Mouse (Mus musculus): ENCODE measurements around the gene Iqcb1. TPM values are rescaled to one million over a fixed set of nuclear protein-coding genes. Genes with fewer than 3 reads are reported as not detected.

Iqcb1 gene
- polyA plus RNA-seq, 2 experiments from 2014 or later, result 11.8 to 20.6 TPM

DNA sequence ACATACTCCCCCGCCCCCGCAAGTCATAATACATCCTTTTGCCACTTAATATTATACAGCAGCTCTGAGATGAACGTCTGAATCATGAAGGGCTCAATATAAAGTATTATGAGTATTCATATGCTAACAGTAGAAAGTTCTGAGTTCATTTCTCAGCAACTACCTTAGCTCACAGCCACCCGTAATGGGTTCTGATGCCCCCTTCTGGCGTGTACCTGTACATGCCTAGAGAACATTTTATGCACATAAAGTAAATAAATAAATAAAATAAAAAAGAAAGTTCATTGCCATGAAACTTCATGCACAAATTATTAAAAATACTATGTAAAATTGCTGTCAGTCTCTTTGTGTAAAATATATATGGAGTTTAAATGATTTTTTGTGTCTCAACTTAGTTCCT, 49.1 kb downstream of the Iqcb1 start:
- no peak for ATAC-seq

DNA sequence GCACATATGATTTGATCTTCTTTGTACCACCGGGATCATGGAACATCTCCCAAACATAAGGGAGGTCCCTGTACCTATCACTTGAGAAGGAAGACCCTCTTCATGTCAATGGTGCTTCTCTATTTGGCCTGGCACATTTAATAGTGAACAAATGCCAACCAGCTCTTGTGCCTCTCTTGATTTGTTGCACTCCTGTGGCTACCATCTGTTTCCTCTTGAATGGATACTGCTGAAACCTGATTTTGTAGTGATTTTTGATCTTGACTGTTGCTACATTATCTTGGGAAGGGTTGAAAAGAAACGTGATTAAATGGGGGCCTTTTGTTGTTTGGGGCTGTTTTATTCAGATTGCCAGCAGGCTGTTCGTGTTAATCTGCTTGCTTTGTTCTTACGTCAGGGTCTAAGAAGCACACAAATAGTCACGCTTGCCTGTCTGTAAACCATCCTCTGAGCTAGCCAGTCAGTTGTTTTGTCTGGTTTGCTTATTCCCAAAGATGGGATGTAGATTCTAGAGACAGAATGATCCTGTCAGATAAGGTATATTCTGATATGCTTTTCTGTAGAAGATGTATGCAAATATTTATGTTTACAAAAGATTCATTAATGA, 54.7 kb downstream of the Iqcb1 start:
- ATAC-seq, result no peak

DNA sequence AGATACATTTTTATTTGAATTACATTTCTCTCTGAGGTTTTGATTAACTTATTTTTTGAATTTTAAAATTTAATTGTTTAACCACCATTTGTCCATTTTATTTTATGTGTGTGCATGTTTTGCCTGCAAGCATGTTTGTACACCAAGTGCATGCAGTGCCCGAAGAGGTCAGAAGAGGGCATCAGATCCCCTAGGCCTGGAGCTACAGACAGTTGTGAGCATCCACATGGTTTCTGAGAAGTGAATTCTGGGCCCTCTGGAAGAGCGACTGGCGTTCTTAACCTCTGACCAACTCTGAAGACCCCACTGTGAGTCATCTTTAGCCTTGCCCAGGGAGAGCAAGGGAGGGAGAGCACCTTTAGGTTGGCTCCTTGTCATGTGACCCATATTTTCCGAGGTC, 56.7 kb downstream of the Iqcb1 start:
- ATAC-seq, result peak; percentile 69

DNA sequence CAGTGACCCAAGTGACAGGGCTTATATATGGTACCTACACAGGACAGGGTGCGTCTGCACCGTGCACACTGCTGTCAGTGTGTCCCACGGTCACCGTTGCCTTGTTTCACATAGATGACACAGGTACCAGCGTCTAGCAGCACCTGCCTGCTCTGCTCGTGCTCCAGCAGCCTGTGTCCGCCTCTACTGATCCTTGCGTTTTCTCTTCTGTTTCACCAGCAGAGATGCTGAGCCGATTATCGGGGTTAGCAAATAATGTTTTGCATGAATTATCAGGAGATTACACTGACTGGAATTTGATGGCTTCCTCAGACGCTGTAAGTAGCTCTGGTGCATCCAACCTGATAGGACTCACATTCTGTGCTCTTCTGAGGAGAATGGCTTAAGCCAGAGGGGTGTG, 57.7 kb downstream of the Iqcb1 start:
- no peak for ATAC-seq

DNA sequence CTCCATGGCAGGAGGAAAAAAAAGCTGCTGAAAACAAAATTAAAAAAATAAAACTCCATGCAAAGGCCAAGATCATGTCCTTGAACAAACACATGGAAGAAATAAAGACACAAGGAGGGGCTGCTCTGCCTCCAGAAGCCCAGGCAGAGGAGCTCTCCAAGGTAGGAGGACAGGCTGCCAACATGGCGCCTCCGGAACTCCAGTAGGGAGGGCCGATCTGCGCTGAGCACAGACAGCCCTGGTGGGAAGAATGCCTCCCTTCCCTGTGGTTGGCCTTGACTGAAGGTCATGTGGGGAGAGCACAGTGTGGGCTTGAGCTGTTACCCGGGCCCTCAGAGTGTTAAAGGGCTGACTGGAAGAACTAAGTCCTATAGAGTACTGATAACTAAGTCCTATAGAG, 59.4 kb downstream of the Iqcb1 start:
- ATAC-seq, result no peak

DNA sequence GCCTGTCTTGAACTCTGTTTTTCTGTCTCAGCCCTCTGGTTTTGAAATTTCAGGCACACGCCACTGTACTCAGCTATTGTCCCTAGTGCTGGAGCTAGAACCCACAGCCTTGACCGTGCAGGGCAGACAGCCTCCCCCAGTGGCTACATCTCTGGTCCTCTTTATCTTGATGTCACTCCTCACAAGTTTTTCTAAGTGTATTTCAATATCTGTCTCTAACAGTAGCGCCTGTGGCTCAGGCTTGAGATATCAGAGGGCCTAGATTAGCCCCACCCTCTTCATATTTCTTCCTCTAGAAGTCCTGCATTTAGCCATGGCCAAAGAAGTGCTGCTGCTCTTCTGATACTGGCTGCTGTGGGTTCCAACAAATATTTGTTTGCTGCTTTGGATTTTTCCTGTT, 62.4 kb downstream of the Iqcb1 start:
- ATAC-seq, result no peak

DNA sequence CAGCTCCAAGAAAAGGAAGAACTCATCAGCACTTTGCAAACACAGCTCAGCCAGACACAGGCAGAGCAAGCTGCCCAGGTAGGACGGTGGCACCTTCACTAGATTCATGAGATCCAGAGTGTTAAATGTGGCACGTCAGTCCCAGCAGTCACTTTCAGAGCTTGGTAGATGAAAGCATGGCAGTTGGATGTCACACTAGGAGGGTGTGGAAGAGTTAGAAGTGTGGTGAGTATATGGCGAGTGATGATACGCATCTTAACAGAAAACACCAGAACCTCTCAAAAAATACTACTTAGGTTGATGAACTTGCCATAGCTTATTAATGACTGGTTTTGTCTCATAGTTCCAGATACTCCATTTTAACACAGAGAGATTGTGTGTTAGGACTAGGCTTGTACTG, 63.2 kb downstream of the Iqcb1 start:
- ATAC-seq, result no peak

DNA sequence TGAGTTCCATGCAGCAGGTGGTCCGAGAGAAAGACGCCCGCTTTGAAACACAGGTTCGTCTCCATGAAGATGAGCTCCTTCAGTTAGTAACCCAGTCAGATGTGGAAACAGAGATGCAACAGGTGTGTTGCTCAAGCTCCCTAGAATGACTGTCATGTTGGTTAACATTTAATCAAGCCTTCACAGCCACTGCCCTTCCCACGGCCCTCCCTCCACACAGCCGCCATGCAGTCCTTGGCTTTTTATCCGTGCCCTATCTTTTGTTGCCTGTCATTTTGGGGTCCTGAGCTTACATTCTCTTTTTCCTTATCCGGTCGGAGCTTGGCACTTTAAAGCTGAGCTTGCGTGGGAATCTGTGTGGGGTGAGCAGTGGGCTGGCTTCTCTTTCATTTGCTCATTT, 65.1 kb downstream of the Iqcb1 start:
- ATAC-seq, result no peak

DNA sequence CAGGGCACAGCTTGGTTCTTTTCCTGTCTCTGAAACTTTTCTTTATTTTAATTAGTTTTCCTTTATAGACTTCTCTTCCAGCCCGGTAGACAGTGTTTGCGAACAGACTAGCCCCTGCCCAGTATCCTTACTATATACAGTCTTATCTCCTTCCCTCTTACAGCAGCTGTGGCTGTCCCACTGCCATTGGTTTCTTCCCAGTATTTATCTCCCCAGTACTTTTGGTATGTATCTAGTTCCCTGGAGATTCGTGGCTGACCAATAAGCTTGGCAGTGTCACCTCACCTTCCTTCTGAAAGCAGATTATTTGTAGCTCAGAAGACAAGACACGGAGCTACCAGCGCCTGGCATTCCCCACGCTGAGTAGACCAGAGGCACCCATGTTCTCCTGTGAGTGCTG, 68.5 kb downstream of the Iqcb1 start:
- ATAC-seq, result no peak

DNA sequence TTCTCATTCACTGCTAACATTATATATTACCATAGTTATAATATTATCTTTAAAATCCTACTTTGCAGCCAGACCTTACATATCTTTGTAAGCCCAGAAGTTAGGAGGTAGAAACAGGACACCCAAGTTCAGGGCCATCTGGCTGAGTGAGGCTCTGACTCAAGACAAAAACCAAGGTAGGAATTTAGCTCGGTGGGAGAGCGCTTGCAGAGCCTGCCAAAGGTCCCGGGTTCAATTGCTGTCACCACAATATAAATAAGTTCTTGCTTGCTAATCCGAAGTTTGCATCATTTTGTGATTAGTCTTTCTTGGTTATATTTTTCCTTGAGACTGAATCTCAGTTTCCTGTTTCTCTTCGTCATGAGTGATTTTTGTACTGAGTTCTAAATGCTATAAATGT, 75.0 kb downstream of the Iqcb1 start:
- no peak for ATAC-seq

DNA sequence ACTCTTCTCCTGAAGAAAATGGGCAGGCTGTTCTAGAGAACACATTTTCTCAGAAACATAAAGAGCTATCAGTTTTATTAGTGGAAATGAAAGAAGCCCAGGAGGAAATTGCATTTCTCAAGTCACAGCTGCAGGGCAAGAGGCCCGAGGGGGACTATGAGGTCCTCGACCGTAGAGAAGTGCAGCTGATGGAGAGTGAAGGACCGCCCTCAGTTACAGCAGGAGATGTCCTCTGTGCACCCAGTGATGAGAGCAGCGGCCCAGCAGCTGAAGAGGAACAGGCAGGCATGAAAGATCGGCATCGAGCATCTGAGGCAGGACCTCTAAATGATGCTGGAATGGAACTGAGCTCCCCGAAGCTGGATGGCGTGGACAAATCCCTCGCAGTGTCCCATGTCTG, 83.7 kb downstream of the Iqcb1 start:
- no peak for ATAC-seq

DNA sequence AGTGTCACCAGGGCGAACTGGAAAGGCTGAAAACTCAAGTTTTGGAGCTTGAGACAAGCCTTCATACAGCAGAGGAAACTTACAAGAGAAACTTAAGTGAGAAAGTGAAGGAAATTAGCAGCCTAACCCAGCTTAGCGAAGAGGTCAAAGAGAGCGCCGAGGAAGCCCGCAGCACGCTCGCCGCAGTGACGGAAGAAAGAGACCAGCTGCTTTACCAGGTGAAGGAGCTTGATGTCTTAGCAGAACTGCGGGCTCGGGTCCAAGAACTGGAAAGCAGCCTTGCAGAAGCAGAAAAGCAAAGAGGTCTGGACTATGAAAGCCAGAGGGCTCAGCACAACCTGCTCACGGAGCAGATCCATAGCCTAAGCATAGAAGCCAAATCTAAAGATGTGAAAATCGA, 84.1 kb downstream of the Iqcb1 start:
- ATAC-seq, result no peak

DNA sequence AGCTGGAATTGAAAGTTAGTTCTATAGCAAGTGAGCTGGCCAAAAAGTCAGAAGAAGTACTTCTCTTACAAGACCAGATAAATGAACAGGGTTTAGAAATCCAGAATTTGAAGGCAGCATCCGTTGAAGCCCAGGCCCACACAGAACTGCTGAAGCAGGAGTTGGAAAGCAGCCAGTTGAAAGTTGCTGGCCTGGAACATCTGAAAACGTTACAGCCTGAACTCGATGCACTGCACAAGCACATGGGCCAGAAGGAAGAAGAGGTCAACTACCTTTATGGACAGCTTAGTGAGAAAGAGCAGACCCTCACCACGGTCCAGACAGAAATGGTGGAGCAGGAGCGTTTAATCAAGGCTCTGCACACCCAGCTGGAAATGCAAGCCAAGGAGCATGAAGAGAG, 86.0 kb downstream of the Iqcb1 start:
- ATAC-seq, result no peak

DNA sequence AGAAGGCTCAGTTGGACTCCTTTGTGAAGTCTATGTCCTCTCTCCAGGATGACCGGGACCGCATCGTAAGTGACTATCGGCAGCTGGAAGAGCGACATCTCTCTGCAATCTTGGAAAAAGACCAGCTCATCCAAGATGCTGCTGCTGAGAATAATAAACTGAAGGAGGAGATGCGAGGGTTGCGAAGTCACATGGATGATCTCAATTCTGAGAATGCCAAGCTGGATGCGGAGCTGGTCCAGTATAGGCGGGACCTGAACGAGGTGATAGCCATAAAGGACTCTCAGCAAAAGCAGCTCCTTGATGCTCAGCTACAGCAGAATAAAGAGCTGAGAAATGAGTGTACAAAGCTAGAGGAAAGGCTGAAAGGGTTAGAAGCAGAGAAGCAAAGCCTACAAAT, 90.3 kb downstream of the Iqcb1 start:
- no peak for ATAC-seq

DNA sequence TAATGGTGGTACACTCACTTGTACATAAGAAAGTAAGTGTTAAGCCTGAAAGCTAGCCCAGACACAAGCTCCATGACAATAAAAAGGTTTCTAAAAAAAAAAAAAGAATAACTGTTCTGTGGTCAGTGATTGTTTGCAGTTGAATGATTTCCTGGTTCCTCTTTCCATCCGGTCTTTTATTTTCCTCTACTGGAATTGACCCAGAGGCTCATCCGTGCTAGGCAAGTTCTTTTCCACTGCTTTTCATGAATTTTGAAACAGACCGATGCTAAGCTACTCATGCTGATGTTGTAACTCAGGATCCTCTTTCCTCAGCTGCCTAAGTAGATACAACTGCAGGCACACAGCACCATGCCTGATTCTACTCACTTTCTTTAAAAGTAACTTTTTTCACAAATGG, 92.2 kb downstream of the Iqcb1 start:
- ATAC-seq, result no peak

DNA sequence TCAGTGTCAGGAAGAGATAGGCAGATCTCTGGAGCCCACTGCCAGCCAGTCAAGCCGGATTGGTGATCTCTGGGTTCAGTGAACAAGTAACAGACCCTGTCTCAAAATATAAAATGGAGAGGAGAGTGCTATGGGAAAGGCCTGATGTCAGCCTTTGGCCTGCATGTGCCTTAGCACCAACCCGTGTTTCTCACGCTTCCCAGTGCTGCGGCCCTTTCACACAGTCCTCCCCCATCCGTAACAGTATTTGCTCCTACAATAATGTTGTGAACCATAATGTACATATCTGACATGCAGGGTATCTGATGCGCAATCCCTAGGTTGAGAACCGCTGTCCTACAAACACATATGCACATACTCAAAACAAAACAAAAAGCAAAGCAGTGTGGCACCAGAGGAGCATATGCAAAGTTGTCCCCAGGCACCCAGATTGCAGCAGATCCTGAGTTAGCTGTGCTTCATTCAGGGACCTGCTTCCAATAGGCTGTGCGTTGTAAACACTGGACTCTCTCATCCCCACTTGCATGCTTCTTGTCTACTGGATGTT, 93.0 kb downstream of the Iqcb1 start:
- no peak for ATAC-seq

DNA sequence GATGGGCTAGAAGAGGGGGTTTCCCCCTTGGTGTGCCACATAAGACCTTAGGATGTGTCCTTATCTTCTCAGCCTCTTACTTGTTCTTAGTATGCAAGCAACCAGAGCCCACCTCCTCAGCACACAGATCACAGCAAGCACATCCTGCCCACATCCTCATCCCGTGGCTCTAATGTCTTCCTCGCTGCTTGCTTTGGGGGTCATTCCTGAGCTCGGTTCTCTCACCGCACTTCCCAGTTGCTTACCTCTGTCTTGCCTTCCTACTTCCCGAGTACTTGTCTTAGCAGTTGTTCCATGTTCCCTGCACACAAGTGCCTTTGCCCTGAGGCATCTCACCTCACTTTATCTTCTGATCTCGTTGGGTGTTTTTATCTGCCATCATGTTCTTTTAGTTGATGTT, 93.8 kb downstream of the Iqcb1 start:
- peak; percentile 86 for ATAC-seq

Other genes with a start within 250 kb of the Iqcb1 start
- 10 to 100 TPM; 41.5 to 52.1 TPM for gene Cd86, start 162.3 kb upstream of the Iqcb1 start, polyA plus RNA-seq (2017; shearing (Covaris generic))
- gene Ildr1, start 134.4 kb upstream of the Iqcb1 start, polyA plus RNA-seq (2017; shearing (Covaris generic)), result 1 to 10 TPM; 6.3 to 7.3 TPM
- gene Slc15a2, start 43.4 kb upstream of the Iqcb1 start, polyA plus RNA-seq (2017; shearing (Covaris generic)), result 10 to 100 TPM; 17.3 to 27.1 TPM
- 1 to 10 TPM in 1 of 2 experiments, under 1 TPM in 1; 0.32 to 2.1 TPM for gene Eaf2, start 46.6 kb downstream of the Iqcb1 start, polyA plus RNA-seq (2017; shearing (Covaris generic))
- gene Golgb1, start 46.8 kb downstream of the Iqcb1 start, polyA plus RNA-seq (2017; shearing (Covaris generic)), result 10 to 100 TPM; 37.9 to 41.0 TPM
- 100 to 1,000 TPM; 186 to 375 TPM for gene Hcls1, start 106.6 kb downstream of the Iqcb1 start, polyA plus RNA-seq (2017; shearing (Covaris generic))
- under 1 TPM; 0.32 to 0.48 TPM for gene Fbxo40, start 162.1 kb downstream of the Iqcb1 start, polyA plus RNA-seq (2017; shearing (Covaris generic))
- 1 to 10 TPM; 1.5 to 3.0 TPM for gene Polq, start 183.4 kb downstream of the Iqcb1 start, polyA plus RNA-seq (2017; shearing (Covaris generic))